Mouse (Mus musculus): ENCODE results near the gene Intu. TPM values are rescaled to one million over a fixed set of nuclear protein-coding genes. Genes with fewer than 3 reads are reported as not detected.

Intu gene
- total RNA-seq, 2 experiments from 2014 or later: 1.2 to 2.3 TPM

DNA sequence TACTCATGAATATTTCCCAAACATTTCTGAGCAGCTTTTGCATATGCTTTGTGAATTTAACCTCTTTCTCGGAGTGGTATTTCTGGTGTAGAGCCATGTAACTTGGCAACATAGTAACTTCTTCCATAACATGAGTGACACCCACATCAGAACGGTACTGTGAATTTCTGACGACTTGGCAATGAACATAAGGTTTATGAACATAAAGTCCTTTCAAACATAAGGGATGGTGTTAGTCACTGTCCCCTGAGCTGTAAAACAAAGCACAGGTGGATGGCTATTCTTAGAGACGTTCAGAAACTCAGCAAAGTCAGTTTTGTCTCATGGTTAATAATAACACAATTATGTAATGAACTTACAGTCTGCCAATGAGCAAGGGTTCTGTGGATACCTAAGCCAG, 3.1 kb downstream of the Intu start:
- H3K4me3 ChIP-seq: no peak overlapping the region
- H3K27ac ChIP-seq: no peak overlapping the region
- no peak for DNase-seq
- no peak for TF ChIP-seq CTCF (IDR thresholded peaks at IDR 0.05)
- intact Hi-C loops (cut with DNase I): no loop called here

DNA sequence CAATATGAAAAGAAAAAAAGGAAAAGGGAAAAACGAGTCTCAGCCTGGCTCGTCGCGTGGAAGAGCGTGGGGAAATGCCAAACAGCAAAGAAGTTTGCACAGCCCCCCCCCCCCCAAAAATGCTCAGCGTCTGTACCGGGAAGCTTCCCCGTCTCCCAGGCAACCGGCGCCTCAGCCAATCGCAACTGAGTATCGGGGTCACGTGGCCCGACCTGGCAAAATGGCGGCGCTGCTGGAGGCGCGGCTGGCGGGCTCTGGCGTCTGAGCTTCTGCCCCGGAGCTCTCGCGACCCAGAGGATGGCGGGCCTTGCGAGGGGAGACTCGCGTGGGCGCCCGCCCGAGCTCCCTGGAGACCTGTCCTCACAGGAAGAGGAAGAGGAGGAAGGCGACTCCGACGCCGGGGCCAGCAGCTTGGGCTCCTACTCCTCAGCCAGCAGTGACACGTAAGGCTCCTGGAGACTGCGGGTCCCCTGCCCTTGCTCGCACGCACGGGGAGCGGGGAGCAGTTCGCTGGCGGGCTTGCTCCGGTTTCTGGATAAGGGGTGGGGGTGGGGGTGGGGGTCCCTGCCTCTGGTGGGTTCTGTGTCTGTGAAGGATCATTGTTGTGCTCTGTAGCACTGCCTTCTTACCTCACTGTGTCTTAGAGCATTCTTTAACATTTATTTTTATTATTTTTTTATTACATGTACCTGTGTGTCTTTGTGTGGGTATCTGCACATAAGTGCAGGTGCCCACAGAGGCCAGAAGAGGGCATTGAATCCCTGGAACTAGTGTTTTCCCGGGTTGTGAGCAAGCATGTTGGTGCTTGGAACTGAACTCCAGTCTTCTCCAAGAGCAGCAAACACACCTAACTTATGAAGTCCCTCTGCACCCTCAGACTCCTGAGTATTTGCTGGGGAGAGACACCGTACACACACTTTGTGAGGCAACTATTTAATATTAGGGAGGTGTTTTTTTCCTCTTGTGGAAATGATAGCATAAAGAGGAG, 9.8 kb downstream of the Intu start:
- DNase-seq: peak; percentile 93
- H3K4me3 ChIP-seq: peak overlapping the region; percentile 96
- H3K27ac ChIP-seq: peak overlapping the region; percentile 74
- intact Hi-C loops (cut with DNase I): no loop called here
- peak; percentile 36 for TF ChIP-seq CTCF (IDR thresholded peaks at IDR 0.05)

GRCm38 (mm10) chr3:40546621-40547020, 15.5 kb downstream of the Intu start:
- no peak for TF ChIP-seq CTCF (IDR thresholded peaks at IDR 0.05)
- DNase-seq: no peak
- intact Hi-C loops (cut with DNase I): no loop called here
- Histone ChIP-seq H3K27ac (no peak overlapping the region), H3K4me3 (no peak overlapping the region)

GRCm38 (mm10) chr3:40652941-40653352, 121.9 kb downstream of the Intu start:
- H3K4me3 ChIP-seq: no peak overlapping the region
- intact Hi-C loops (cut with DNase I): no loop called here
- no peak for TF ChIP-seq CTCF (IDR thresholded peaks at IDR 0.05)
- DNase-seq: no peak
- no peak overlapping the region for H3K27ac ChIP-seq

DNA sequence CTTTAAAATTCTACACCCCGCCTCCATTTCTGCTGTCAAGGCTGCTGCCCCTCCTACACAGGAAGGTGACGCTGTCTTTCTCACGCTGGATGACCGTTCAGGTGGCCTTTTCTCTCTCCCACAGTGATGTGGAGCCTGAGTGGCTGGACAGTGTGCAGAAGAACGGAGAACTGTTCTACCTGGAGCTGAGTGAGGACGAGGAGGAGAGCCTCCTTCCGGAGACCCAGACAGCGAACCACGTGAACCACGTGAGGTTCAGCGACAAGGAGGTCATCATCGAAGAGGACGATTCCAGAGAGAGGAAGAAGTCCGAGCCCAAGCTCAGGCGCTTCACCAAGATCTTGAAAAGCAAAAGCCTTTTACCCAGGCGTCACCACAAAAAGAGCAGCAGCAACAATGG, 122.5 kb downstream of the Intu start:
- Histone ChIP-seq H3K4me3 (no peak overlapping the region), H3K27ac (no peak overlapping the region)
- intact Hi-C loops (cut with DNase I): no loop called here
- no peak for TF ChIP-seq CTCF (IDR thresholded peaks at IDR 0.05)
- no peak for DNase-seq

DNA sequence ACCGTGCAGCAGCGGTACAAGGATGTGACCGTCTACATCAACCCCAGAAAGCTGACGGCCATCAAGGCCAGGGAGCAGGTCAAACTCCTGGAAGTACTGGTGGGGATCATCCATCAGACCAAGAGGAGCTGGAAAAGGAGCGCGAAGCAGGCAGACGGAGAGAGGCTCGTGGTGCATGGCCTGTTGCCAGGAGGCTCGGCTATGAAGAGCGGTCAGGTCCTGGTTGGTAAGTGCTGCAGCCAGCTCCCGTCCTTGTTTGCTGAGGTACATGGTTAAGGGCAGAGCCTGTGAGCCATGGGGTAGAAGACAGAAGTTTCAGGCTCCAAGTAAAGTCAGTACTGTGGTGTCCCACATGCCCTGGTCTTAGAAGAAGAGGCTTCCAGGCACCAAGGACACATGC, 122.9 kb downstream of the Intu start:
- intact Hi-C loops (cut with DNase I): no loop called here
- DNase-seq: no peak
- Histone ChIP-seq H3K27ac (no peak overlapping the region), H3K4me3 (no peak overlapping the region)
- TF ChIP-seq CTCF (IDR thresholded peaks at IDR 0.05): no peak

DNA sequence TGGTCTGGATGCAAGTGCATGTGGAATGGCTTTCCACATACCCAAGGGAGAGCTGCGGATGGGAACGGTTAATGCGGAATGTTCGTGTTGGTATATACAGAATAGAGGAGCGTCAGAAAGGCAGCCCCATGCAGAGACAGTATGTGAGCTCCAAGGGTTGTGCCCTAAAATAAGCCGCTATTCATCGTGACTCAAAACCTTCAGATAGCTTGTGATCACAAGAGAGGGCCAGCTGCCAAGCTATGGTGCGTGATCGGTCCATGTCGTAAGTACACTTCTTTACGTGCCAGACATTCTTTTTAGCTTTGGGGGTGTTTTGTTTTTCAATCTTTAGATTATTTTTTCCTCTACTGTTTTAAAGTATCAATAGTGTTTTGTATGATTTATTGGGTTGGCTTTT, 124.5 kb downstream of the Intu start:
- no peak for DNase-seq
- Histone ChIP-seq H3K27ac (no peak overlapping the region), H3K4me3 (no peak overlapping the region)
- intact Hi-C loops (cut with DNase I): no loop called here
- TF ChIP-seq CTCF (IDR thresholded peaks at IDR 0.05): no peak

GRCm38 (mm10) chr3:40656339-40656738, 125.3 kb downstream of the Intu start:
- TF ChIP-seq CTCF (IDR thresholded peaks at IDR 0.05): no peak
- intact Hi-C loops (cut with DNase I): no loop called here
- DNase-seq: no peak
- Histone ChIP-seq H3K4me3 (no peak overlapping the region), H3K27ac (no peak overlapping the region)

DNA sequence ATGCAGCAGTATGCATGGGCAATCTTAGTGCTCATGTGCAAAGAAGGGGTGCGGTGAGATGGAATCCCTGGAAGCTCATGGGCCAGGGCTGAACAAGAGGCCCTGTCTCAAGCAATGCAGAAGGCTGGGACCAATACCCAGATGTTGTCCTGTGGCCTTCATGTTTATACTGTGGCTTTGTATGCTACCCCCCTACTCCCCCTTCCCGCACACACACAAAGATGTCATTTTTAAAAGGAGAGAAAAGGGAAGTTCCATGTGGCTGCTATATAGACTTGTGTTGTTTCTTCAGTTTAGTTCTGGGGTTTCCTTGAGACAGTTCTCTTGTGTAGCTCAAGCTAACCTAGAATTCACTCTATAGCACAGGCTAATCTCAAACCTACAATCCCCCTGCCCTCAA, 129.1 kb downstream of the Intu start:
- Histone ChIP-seq H3K27ac (no peak overlapping the region), H3K4me3 (no peak overlapping the region)
- no peak for TF ChIP-seq CTCF (IDR thresholded peaks at IDR 0.05)
- no peak for DNase-seq
- intact Hi-C loops (cut with DNase I): no loop called here

- intact Hi-C loops (cut with DNase I): no loop called here
- TF ChIP-seq CTCF (IDR thresholded peaks at IDR 0.05): no peak
- H3K4me3 ChIP-seq: no peak overlapping the region
- DNase-seq: peak; percentile 65
- no peak overlapping the region for H3K27ac ChIP-seq
Measured at GRCm38 (mm10) chr3:40666109-40666508, 135.0 kb downstream of the Intu start.

GRCm38 (mm10) chr3:40666861-40667719, 136.0 kb downstream of the Intu start:
- no peak for TF ChIP-seq CTCF (IDR thresholded peaks at IDR 0.05)
- no peak for DNase-seq
- intact Hi-C loops (cut with DNase I): no loop called here
- Histone ChIP-seq H3K27ac (no peak overlapping the region), H3K4me3 (no peak overlapping the region)

DNA sequence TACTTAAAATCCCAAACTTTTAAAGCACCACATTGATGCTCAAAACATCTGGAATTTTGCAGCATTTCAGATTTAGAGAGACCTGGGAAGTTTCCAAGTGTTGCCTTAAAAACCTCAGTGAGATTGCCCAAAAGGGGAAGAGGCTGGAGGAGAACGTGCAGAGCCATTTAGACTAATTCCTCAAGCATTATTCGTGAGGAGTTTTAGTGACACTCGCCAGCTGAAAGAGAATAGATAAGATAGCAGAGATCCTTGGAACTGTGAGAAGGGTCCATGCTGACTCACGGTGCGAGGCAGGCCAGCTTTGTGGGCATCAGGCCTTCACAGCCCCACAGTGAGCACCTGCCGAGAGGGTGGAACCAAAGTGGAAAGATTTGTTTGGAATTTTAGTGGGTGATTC, 137.8 kb downstream of the Intu start:
- intact Hi-C loops (cut with DNase I): no loop called here
- no peak overlapping the region for H3K27ac ChIP-seq
- no peak for DNase-seq
- no peak overlapping the region for H3K4me3 ChIP-seq
- TF ChIP-seq CTCF (IDR thresholded peaks at IDR 0.05): no peak

DNA sequence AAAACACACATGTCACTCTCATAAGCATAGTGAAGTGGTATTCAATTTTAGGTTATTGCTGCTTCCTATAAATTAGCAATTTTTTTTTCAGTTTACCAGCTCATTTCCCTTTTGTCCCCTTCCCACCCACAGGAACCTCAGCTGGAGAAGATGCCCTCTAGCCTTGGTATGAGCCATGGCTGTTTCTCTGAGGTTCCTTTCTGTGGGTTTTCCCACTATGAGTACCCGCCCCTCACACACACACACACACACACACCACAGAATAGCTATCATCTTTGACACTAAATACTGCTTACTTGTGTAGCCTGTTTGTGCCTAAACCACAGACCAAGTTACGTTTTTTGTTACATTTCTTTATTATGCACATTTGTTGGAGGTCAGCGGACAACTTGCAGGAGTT, 138.3 kb downstream of the Intu start:
- DNase-seq: no peak
- no peak overlapping the region for H3K4me3 ChIP-seq
- no peak for TF ChIP-seq CTCF (IDR thresholded peaks at IDR 0.05)
- intact Hi-C loops (cut with DNase I): no loop called here
- H3K27ac ChIP-seq: no peak overlapping the region
